Mouse (Mus musculus) myocyte (in vitro differentiated cells): ENCODE results near the gene Cdc73.

Experiments
- CEBPB ChIP-seq: IDR thresholded peaks from 2 replicates; pipeline ENCODE4 v1.6.1; 2011; ENCODE audit warnings: mild to moderate bottlenecking, moderate library complexity; ENCODE audit not compliant: poor library complexity, insufficient read depth, severe bottlenecking
- E2F4 ChIP-seq: IDR thresholded peaks from one replicate; pipeline ENCODE4 v1.6.1; 2011; ENCODE audit warnings: mild to moderate bottlenecking, control low read depth, moderate library complexity; ENCODE audit not compliant: insufficient read depth
- MAX ChIP-seq: IDR thresholded peaks from one replicate; pipeline ENCODE4 v1.6.1; 2011; ENCODE audit warnings: low read depth, mild to moderate bottlenecking, control low read depth
- MYOD1 ChIP-seq, 3 experiments: IDR thresholded peaks; one replicate each; pipeline ENCODE4 v1.6.1; 2011; ENCODE audit warnings: control low read depth in 2 of 3, low read depth in 2 of 3, mild to moderate bottlenecking in 2 of 3, moderate library complexity in 1 of 3; ENCODE audit not compliant: insufficient read length in 2 of 3, control insufficient read depth in 1 of 3
- MYOG ChIP-seq, 3 experiments: IDR thresholded peaks; one replicate each; pipeline ENCODE4 v1.6.1; 2011; ENCODE audit warnings: control low read depth in 2 of 3, low read depth in 2 of 3, mild to moderate bottlenecking in 2 of 3; ENCODE audit not compliant: insufficient read length in 2 of 3, control insufficient read depth in 1 of 3, insufficient read depth in 1 of 3
- POLR2A ChIP-seq: IDR thresholded peaks from one replicate; pipeline ENCODE4 v1.6.1; 2011; ENCODE audit warnings: low read depth, mild to moderate bottlenecking, control low read depth, moderate library complexity; ENCODE audit not compliant: insufficient read length
- POLR2AphosphoS2 ChIP-seq: IDR thresholded peaks from one replicate; pipeline ENCODE4 v1.6.1; 2011; ENCODE audit warnings: low read depth, control low read depth; ENCODE audit not compliant: insufficient read length
- SRF ChIP-seq: IDR thresholded peaks from one replicate; pipeline ENCODE4 v1.6.1; 2011; ENCODE audit warnings: low read depth; ENCODE audit not compliant: control insufficient read depth, insufficient read length
- TCF12 ChIP-seq: IDR thresholded peaks from one replicate; pipeline ENCODE4 v1.6.1; 2011; ENCODE audit warnings: mild to moderate bottlenecking, control low read depth; ENCODE audit not compliant: poor library complexity, insufficient read depth, severe bottlenecking
- TCF3 ChIP-seq: IDR thresholded peaks from one replicate; pipeline ENCODE4 v1.6.1; 2011; ENCODE audit warnings: low read depth, control low read depth; ENCODE audit not compliant: insufficient read length
- USF1 ChIP-seq: IDR thresholded peaks from one replicate; pipeline ENCODE4 v1.6.1; 2011; ENCODE audit warnings: low read depth, mild to moderate bottlenecking, control low read depth, moderate library complexity

GRCm38 (mm10) chr1:143702141-143702740, 452 bp downstream of the Cdc73 start:
- TF ChIP-seq POLR2A (no peak), USF1 (no peak), POLR2AphosphoS2 (no peak), E2F4 (no peak), MYOG (IDR thresholded peaks at IDR 0.05; ENCODE audit: control insufficient read depth in 1 of 3, insufficient read depth in 1 of 3, insufficient read length in 2 of 3, low read depth in 2 of 3) (no peak), MAX (no peak), TCF12 (no peak), CEBPB (no peak), MYOD1 (IDR thresholded peaks at IDR 0.05; ENCODE audit: control insufficient read depth in 1 of 3, insufficient read length in 2 of 3, low read depth in 2 of 3) (no peak), SRF (no peak), TCF3 (no peak)
